Mouse (Mus musculus) urinary bladder, postnatal 0 days (tissue): ENCODE results near the gene Arhgap30. TPM values are rescaled to one million over a fixed set of nuclear protein-coding genes. Genes with fewer than 3 reads are reported as not detected.

ENCODE experiments used
- polyA plus RNA-seq: library from polyadenylated mRNA; unstranded; fragments of >200 nt; fragmentation: Nextera tagmentation; extraction: Ambion mirVana; gene quantifications from 2 replicates; pipeline ENCODE4 v1.2.1, GENCODE M21; 2015

The Arhgap30 gene
- polyA plus RNA-seq: 2.1 and 4.7 TPM in 2 replicates

GRCm38 (mm10) chr1:171388376-171389102 lies at the start of gene Arhgap30:
Arhgap30 (plus strand) TSS chr1:171388954.

GRCm38 (mm10) chr1:171345225-171346094 lies 43.3 kb upstream of the Arhgap30 start, which contains the start of the genes Nit1 and Pfdn2:
Nit1 (minus strand) TSS chr1:171345646.
Pfdn2 (plus strand) TSS chr1:171345670.

GRCm38 (mm10) chr1:171360656-171361055 lies 28.1 kb upstream of the Arhgap30 start, which contains the start of gene Klhdc9:
Klhdc9 (minus strand) TSS chr1:171360798.

GRCm38 (mm10) chr1:171369845-171370556 lies 18.8 kb upstream of the Arhgap30 start, which contains the start of gene Nectin4:
Nectin4 (plus strand) TSS chr1:171370099.

GRCm38 (mm10) chr1:171410947-171411484 lies 22.3 kb downstream of the Arhgap30 start, which contains the start of gene Usf1:
Usf1 (plus strand) TSS chr1:171411313.

GRCm38 (mm10) chr1:171418660-171419059 lies 29.9 kb downstream of the Arhgap30 start, which contains the start of gene Tstd1:
Tstd1 (plus strand) TSS chr1:171418872.

GRCm38 (mm10) chr1:171437264-171438013 lies 48.7 kb downstream of the Arhgap30 start, which contains the start of gene F11r:
F11r (plus strand) TSS chr1:171437535.

Other genes starting within 250 kb of the Arhgap30 start
- 266 and 286 TPM in 2 replicates for gene Sdhc, start 238.4 kb upstream of the Arhgap30 start, polyA plus RNA-seq
- gene Mpz, start 238.2 kb upstream of the Arhgap30 start, polyA plus RNA-seq: 1.6 and 1.7 TPM in 2 replicates
- 246 and 265 TPM in 2 replicates for gene Pcp4l1, start 192.7 kb upstream of the Arhgap30 start, polyA plus RNA-seq
- 0.15 and 0.28 TPM in 2 replicates for gene Nr1i3, start 175.0 kb upstream of the Arhgap30 start, polyA plus RNA-seq
- gene Tomm40l, start 166.4 kb upstream of the Arhgap30 start, polyA plus RNA-seq: 24.1 and 24.4 TPM in 2 replicates
- gene Apoa2, start 163.9 kb upstream of the Arhgap30 start, polyA plus RNA-seq: 4.0 and 20.3 TPM in 2 replicates
- 66.5 and 150 TPM in 2 replicates for gene Fcer1g, start 154.6 kb upstream of the Arhgap30 start, polyA plus RNA-seq
- gene Adamts4, start 138.5 kb upstream of the Arhgap30 start, polyA plus RNA-seq: 4.6 and 5.8 TPM in 2 replicates
- gene Ndufs2, start 137.6 kb upstream of the Arhgap30 start, polyA plus RNA-seq: 196 and 216 TPM in 2 replicates
- 41.8 and 42.3 TPM in 2 replicates for gene B4galt3, start 118.6 kb upstream of the Arhgap30 start, polyA plus RNA-seq
- gene Ppox, start 107.8 kb upstream of the Arhgap30 start, polyA plus RNA-seq: 23.1 and 24.7 TPM in 2 replicates
- gene Usp21, start 101.0 kb upstream of the Arhgap30 start, polyA plus RNA-seq: 29.3 and 30.5 TPM in 2 replicates
- gene Ufc1, start 93.9 kb upstream of the Arhgap30 start, polyA plus RNA-seq: 69.1 and 82.7 TPM in 2 replicates
- gene Dedd, start 59.8 kb upstream of the Arhgap30 start, polyA plus RNA-seq: 34.0 and 36.6 TPM in 2 replicates
- 31.4 and 33.0 TPM in 2 replicates for gene Nit1, start 43.3 kb upstream of the Arhgap30 start, polyA plus RNA-seq
- gene Pfdn2, start 43.3 kb upstream of the Arhgap30 start, polyA plus RNA-seq: 62.2 and 64.8 TPM in 2 replicates
- 1.1 and 1.5 TPM in 2 replicates for gene Klhdc9, start 28.2 kb upstream of the Arhgap30 start, polyA plus RNA-seq
- 22.4 and 24.1 TPM in 2 replicates for gene Nectin4, start 18.9 kb upstream of the Arhgap30 start, polyA plus RNA-seq
- gene Usf1, start 22.4 kb downstream of the Arhgap30 start, polyA plus RNA-seq: 32.1 and 33.4 TPM in 2 replicates
- 16.8 and 21.2 TPM in 2 replicates for gene Tstd1, start 29.9 kb downstream of the Arhgap30 start, polyA plus RNA-seq
- gene F11r, start 48.6 kb downstream of the Arhgap30 start, polyA plus RNA-seq: 84.3 and 90.0 TPM in 2 replicates
- gene Alyref2, start 114.5 kb downstream of the Arhgap30 start, polyA plus RNA-seq: 9.6 and 10.3 TPM in 2 replicates
- gene Itln1, start 146.3 kb downstream of the Arhgap30 start, polyA plus RNA-seq: 0.51 and 0.73 TPM in 2 replicates
- 0.77 and 3.5 TPM in 2 replicates for gene Cd244a, start 170.2 kb downstream of the Arhgap30 start, polyA plus RNA-seq
- 0.35 and 0.98 TPM in 2 replicates for gene Ly9, start 218.5 kb downstream of the Arhgap30 start, polyA plus RNA-seq